Mouse (Mus musculus) kidney, adult 2 months (tissue): ENCODE results near the gene Hoxd1. TPM values are rescaled to one million over a fixed set of nuclear protein-coding genes. Genes with fewer than 3 reads are reported as not detected.
A peak's percentile ranks its signal among the peaks of the same experiment; 100 is the strongest.

ENCODE experiments used
- DNase-seq: peaks from one replicate; pipeline ENCODE4 v3.0.0; 2021
- H3K27ac ChIP-seq: fragments of 200-500 bp; 2 replicates; pipeline ENCODE4 v1.5.1; 2012; ENCODE audit warnings: low read depth, low read length, control low read depth, inconsistent platforms; ENCODE audit not compliant: insufficient read depth
- H3K27me3 ChIP-seq: fragments of 200-500 bp; replicated peaks from 2 replicates; pipeline ENCODE4 v1.6.1; 2012; ENCODE audit warnings: mild to moderate bottlenecking, moderate library complexity, low read length, inconsistent platforms; ENCODE audit not compliant: control insufficient read depth, insufficient read depth
- H3K36me3 ChIP-seq: fragments of 200-500 bp; 2 replicates; pipeline ENCODE4 v1.6.1; 2012; ENCODE audit warnings: mild to moderate bottlenecking, moderate library complexity, low read length, inconsistent platforms; ENCODE audit not compliant: control insufficient read depth, insufficient read depth
- H3K4me1 ChIP-seq: fragments of 200-500 bp; 2 replicates; pipeline ENCODE4 v1.6.1; 2011; ENCODE audit warnings: low read length; ENCODE audit not compliant: control insufficient read depth, insufficient read depth
- H3K4me3 ChIP-seq: fragments of 200-500 bp; 2 replicates; pipeline ENCODE4 v1.5.1; 2011; ENCODE audit warnings: mild to moderate bottlenecking, low read depth, low read length, control low read depth; ENCODE audit not compliant: insufficient read depth
- CTCF ChIP-seq: fragments of 200-500 bp; conservative IDR thresholded peaks from 2 replicates; pipeline ENCODE4 v1.5.1; 2011; ENCODE audit warnings: low read depth, mild to moderate bottlenecking, control low read depth, low read length, moderate library complexity, mixed read lengths; ENCODE audit not compliant: insufficient read depth, insufficient read length
- POLR2A ChIP-seq: fragments of 200-500 bp; IDR thresholded peaks from one replicate; pipeline ENCODE4 v1.6.1; 2011; ENCODE audit warnings: low read depth, low read length, control low read depth
- WGBS: fragments of 180-500 bp; shearing (Covaris S2); methylation state at CpG from one replicate; pipeline ENCODE4 v1.1.7; 2018; 5-methylcytosine and 5-hydroxymethylcytosine counted together
- polyA plus RNA-seq: library from polyadenylated mRNA; depleted of rRNA; stranded (reverse); fragments of >200 nt; gene quantifications from 2 replicates; pipeline ENCODE4 v1.2.3, GENCODE M21; 2012

Hoxd1 gene
- polyA plus RNA-seq, 1 experiment, result 0.08 TPM

DNA sequence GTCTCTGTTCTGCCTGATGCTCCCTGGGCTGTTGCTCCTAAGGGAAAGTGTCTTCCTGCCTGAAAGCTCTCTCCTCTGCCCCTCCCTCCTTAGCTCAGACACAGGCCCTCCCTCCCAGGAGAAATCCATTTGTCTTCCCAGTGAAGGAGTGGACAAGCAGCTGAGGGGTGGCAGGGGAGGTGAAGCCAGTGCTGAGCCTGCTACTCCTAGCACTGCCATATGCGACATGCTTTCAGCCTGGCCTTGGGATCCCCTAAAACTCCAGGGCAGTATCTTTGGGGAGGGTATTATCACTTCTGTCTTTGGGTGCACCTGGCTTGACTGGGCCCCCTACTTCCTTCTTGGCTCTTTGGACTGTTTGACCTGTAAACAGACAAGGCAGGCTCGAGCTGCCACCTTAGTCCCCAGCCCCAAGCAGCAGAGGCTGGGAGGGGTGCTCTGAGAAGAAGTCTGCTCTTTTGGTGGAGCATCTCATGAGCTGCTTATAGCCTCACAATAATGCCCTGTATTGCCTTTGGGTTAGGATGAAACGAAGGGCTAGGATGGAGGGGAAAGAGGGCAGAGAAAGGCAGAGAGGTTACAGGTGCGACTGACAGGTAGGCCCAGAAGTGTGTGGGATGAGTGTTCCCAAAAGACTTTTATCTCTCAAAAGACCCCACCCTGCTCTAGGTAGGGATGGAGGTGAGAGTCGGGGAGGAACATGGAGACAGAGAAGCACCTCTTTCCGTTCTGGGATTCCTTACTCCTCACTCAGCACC lies 17.1 kb upstream of the Hoxd1 start:
- H3K36me3 ChIP-seq, result no peaks in the 10 kb centered on the region
- H3K27ac ChIP-seq, result no peak overlapping the region
- TF ChIP-seq POLR2A (no peak), CTCF (no peak)
- 0 out of 2 replicates have a peak, but pooled peaks cover 3% of the 10 kb centered on the region for H3K4me1 ChIP-seq
- H3K27me3 ChIP-seq, result no peaks in the 10 kb centered on the region
- no peak for DNase-seq
- H3K4me3 ChIP-seq, result no peak overlapping the region
- 78% methylated on average over 6 of the region's 6 CpGs for WGBS

DNA sequence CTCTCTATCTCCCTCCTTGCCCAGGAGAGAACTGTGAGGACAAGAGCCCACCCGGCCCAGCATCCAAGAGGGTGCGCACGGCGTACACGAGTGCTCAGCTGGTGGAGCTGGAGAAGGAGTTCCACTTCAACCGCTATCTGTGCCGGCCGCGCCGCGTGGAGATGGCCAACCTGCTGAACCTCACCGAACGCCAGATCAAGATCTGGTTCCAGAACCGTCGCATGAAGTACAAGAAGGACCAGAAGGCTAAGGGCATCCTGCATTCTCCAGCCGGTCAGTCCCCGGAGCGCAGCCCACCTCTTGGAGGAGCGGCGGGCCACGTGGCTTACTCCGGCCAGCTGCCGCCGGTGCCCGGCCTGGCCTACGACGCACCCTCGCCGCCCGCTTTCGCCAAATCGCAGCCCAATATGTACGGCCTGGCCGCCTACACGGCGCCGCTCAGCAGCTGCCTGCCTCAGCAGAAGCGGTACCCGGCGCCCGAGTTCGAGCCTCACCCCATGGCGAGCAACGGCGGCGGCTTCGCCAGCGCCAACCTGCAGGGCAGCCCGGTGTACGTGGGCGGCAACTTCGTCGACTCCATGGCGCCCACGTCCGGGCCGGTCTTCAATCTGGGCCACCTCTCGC lies 16.4 kb upstream of the Hoxd1 start:
- TF ChIP-seq CTCF (no peak), POLR2A (no peak)
- Histone ChIP-seq H3K4me3 (no peak overlapping the region; the same call in 1 of the 2 replicates), H3K4me1 (0 out of 2 replicates have a peak, but pooled peaks cover 3% of the 10 kb centered on the region), H3K36me3 (no peaks in the 10 kb centered on the region), H3K27ac (no peak overlapping the region), H3K27me3 (no peaks in the 10 kb centered on the region)
- WGBS, result 58% methylated on average over 58 of the region's 58 CpGs
- no peak for DNase-seq

DNA sequence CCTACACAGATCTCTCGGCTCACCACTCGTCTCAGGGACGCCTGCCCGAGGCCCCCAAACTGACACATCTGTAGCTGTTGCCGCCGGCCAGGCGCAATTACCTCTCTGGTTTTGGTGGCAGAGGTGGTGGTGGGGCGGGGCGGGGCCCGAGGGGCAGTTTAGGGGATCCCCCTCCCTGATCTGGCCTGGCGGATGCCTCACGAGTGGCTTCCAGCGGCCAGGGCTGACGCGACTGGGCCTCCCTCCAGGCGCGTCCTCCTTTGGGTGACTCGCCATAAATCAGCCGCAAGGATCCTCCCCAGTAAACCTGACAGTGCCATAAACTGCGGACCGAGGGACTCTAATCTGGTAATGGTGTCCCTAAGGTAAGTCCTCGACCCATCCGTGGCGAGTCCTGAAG lies 15.8 kb upstream of the Hoxd1 start:
- no peak for DNase-seq
- no peaks in the 10 kb centered on the region for H3K36me3 ChIP-seq
- no peak overlapping the region for H3K27ac ChIP-seq
- WGBS, result 61% methylated on average over 24 of the region's 24 CpGs
- no peak for TF ChIP-seq POLR2A
- TF ChIP-seq CTCF, result no peak
- no peak overlapping the region for H3K4me3 ChIP-seq
- no peaks in the 10 kb centered on the region for H3K27me3 ChIP-seq
- H3K4me1 ChIP-seq, result 0 out of 2 replicates have a peak, but pooled peaks cover 3% of the 10 kb centered on the region

DNA sequence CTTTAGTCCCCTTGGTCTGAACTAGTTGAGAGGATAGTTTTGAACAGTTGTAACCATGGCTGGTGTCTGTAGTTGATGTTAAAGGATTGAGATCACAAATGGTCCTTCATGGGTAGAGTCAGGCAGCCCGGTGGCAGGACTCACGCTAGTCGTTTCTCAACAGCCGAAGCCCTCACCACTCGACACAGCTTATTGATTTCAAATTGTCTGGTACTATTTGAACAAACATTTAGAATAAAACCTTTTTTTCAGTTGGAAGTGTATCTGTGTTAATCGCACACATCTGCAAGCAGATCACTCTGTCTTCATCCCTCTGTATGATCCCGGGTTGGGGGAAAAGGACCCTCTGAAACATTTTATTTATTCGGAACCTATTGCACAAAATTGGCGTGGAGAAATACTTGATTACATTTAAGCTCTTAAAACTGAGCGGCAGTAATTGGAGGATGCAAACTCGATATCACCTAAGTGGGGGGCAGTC lies 15.1 kb upstream of the Hoxd1 start:
- Histone ChIP-seq H3K27me3 (peaks cover 2% of the 10 kb centered on the region; the same call in 1 of the 2 replicates), H3K4me3 (no peak overlapping the region), H3K4me1 (0 out of 2 replicates have a peak, but pooled peaks cover 3% of the 10 kb centered on the region), H3K27ac (no peak overlapping the region), H3K36me3 (no peaks in the 10 kb centered on the region)
- TF ChIP-seq POLR2A, result no peak
- TF ChIP-seq CTCF, result no peak
- 86% methylated on average over 11 of the region's 11 CpGs for WGBS
- DNase-seq, result no peak

DNA sequence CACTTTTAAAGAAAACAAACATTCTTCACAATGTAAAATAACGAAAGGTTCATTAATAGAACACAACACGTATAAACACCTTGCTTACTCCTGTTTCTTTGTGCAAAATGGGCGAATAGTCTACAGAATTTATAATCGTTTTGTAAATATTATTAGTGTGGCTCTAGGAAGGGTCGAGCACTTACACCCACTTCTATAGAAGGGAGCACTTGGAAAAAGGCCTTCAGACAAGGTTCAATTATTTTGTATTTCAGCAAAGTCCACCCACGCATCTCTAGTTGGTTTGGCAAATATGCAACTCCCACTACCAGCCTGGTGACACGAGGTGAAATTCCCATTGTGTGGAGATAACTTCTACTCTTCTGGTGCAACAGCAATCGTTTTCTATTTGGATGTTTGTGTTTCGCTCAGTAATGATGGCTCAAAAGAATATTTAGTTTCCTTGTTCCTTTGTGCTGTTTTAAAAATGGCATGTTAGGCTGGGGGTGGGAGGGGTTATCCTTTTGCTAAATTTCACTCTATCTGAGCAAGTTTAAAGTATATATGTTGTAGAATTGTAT lies 14.3 kb upstream of the Hoxd1 start:
- 79% methylated on average over 9 of the region's 9 CpGs for WGBS
- H3K27ac ChIP-seq, result no peak overlapping the region
- H3K27me3 ChIP-seq, result peaks cover 4% of the 10 kb centered on the region; the same call in 1 of the 2 replicates
- no peak overlapping the region for H3K4me3 ChIP-seq
- TF ChIP-seq CTCF (no peak), POLR2A (no peak)
- 0 out of 2 replicates have a peak, but pooled peaks cover 3% of the 10 kb centered on the region for H3K4me1 ChIP-seq
- DNase-seq, result no peak
- no peaks in the 10 kb centered on the region for H3K36me3 ChIP-seq

DNA sequence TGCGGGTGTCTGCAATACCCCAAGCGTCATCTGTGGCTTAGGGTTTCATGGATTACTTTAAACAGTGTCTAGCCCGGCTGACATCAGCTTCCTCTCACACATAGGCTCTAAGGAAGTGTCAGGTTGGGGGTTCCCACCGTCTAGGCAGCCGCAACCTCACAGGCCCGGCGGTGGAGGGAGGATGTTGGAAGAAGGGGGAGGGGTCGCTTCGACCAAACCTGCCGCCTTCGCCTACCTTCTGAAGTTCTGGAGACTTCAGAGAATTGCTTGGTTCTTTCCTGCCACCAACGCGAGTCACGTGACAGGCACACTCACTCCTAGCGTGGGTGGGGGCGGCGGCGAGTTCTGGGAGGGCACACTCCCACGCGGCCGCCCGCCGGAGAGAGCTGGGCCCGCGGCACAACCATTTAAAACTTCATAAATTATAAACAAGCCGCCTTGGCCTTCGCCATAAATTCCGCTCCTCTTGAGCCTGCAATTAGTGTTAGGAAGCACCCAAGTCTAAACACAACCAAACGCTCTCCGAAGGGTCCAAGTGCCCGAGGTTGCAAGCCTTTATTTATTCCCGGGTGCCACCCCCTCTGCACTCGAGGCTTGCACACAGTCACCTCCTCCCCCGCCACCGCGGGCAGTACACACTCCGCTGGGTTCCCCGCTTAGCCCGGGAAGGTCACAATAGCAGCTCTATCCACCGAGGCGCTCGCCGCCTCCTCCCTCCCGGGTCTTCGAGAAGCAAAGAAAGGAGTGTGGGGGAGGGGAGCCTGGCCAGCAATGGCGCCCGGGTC lies 13.3 kb upstream of the Hoxd1 start:
- DNase-seq, result peak; percentile 64
- 3% methylated on average over 47 of the region's 47 CpGs for WGBS
- H3K36me3 ChIP-seq, result no peaks in the 10 kb centered on the region
- TF ChIP-seq POLR2A (no peak), CTCF (no peak)
- H3K27me3 ChIP-seq, result peaks cover 4% of the 10 kb centered on the region; the same call in 1 of the 2 replicates
- 0 out of 2 replicates have a peak, but pooled peaks cover 3% of the 10 kb centered on the region for H3K4me1 ChIP-seq
- no peak overlapping the region for H3K27ac ChIP-seq
- peak overlapping the region; percentile 21 for H3K4me3 ChIP-seq
